Mouse (Mus musculus) lung, adult 18-20 months (tissue): Measurements from ENCODE around the gene Gys1.
"Not testable (repeated sequence)": the region's sequence is repeated elsewhere in the genome, so short reads cannot be mapped to it uniquely, and the experiment has no call there.

ENCODE experiments used
- DNase-seq, 2 experiments: peaks; one replicate each; pipeline ENCODE4 v3.0.0; 2022; ENCODE audit warnings: mixed read lengths in 2 of 2

Gene Gys1

GRCm38 (mm10) chr7:45481374-45481927, 46.8 kb downstream of the Gys1 start, which contains the start of gene Tulp2:
Gene Tulp2 (plus strand): TSS chr7:45481877.
- DNase-seq, result peak; percentile 71 to 79

- DNase-seq, result no peak
These were observed 47.5 kb downstream of the Gys1 start for GRCm38 (mm10) chr7:45482166-45482565.

- DNase-seq, result not testable (repeated sequence)
These were observed 50.3 kb downstream of the Gys1 start for GRCm38 (mm10) chr7:45484985-45485384.

GRCm38 (mm10) chr7:45486158-45486557, 51.5 kb downstream of the Gys1 start:
- no peak for DNase-seq

- no peak for DNase-seq
These were observed 52.2 kb downstream of the Gys1 start, which contains the start of gene Gm45808 for GRCm38 (mm10) chr7:45486761-45487415. Gene Gm45808 (minus strand): TSS chr7:45486811.

- DNase-seq, result no peak
These were observed 53.2 kb downstream of the Gys1 start for GRCm38 (mm10) chr7:45487861-45488292.

GRCm38 (mm10) chr7:45488293-45489204, 53.9 kb downstream of the Gys1 start, which contains the start of gene Dhdh:
Gene Dhdh (minus strand): TSS chr7:45488805.
- DNase-seq, result peak; percentile 83 to 86

- no peak for DNase-seq
These were observed 54.9 kb downstream of the Gys1 start for GRCm38 (mm10) chr7:45489578-45489977.

GRCm38 (mm10) chr7:45490822-45491221, 56.2 kb downstream of the Gys1 start:
- DNase-seq, result no peak

- DNase-seq, result peak; percentile 44 to 51
These were observed 56.6 kb downstream of the Gys1 start for GRCm38 (mm10) chr7:45491264-45491663.

GRCm38 (mm10) chr7:45492225-45492844, 57.7 kb downstream of the Gys1 start:
- DNase-seq, result no peak

- no peak for DNase-seq
These were observed 58.3 kb downstream of the Gys1 start for GRCm38 (mm10) chr7:45492951-45493350.

GRCm38 (mm10) chr7:45494548-45494947, 59.9 kb downstream of the Gys1 start:
- DNase-seq, result no peak

- no peak for DNase-seq
These were observed 63.8 kb downstream of the Gys1 start for GRCm38 (mm10) chr7:45498427-45498826.
